Mouse (Mus musculus) adipocyte (in vitro differentiated cells): ENCODE results near the gene 5730455P16Rik.
A peak's percentile ranks its signal among the peaks of the same experiment; 100 is the strongest.
"Not testable (repeated sequence)": the region's sequence is repeated elsewhere in the genome, so short reads cannot be mapped to it uniquely, and the experiment has no call there.

ENCODE experiments used
- DNase-seq: peaks from one replicate; pipeline ENCODE4 v3.0.0-alpha.2; 2016; ENCODE audit warnings: low spot score

5730455P16Rik gene

GRCm38 (mm10) chr11:80377712-80378451 is at the start of gene 5730455P16Rik:
Gene 5730455P16Rik (minus strand): TSS chr11:80378034.
- peak; percentile 81 for DNase-seq

- not testable (repeated sequence) for DNase-seq
These were observed 48.4 kb upstream of the 5730455P16Rik start for GRCm38 (mm10) chr11:80426029-80426813.

GRCm38 (mm10) chr11:80425247-80425778 is 47.5 kb upstream of the 5730455P16Rik start:
- DNase-seq = no peak

- DNase-seq = no peak
These were observed 46.9 kb upstream of the 5730455P16Rik start for GRCm38 (mm10) chr11:80424691-80425090.

- no peak for DNase-seq
These were observed 43.7 kb upstream of the 5730455P16Rik start for GRCm38 (mm10) chr11:80421421-80422047.

- DNase-seq = no peak
These were observed 42.6 kb upstream of the 5730455P16Rik start for GRCm38 (mm10) chr11:80420202-80420984.

GRCm38 (mm10) chr11:80419743-80420142 is 41.9 kb upstream of the 5730455P16Rik start:
- DNase-seq = no peak

- no peak for DNase-seq
These were observed 39.3 kb upstream of the 5730455P16Rik start for GRCm38 (mm10) chr11:80417085-80417484.

- no peak for DNase-seq
These were observed 32.5 kb upstream of the 5730455P16Rik start for GRCm38 (mm10) chr11:80410377-80410776.

GRCm38 (mm10) chr11:80407878-80408277 is 30.0 kb upstream of the 5730455P16Rik start:
- DNase-seq = not testable (repeated sequence)

GRCm38 (mm10) chr11:80396617-80397016 is 18.8 kb upstream of the 5730455P16Rik start:
- DNase-seq = no peak

GRCm38 (mm10) chr11:80395930-80396329 is 18.1 kb upstream of the 5730455P16Rik start:
- no peak for DNase-seq

GRCm38 (mm10) chr11:80391407-80392120 is 13.7 kb upstream of the 5730455P16Rik start:
- no peak for DNase-seq

GRCm38 (mm10) chr11:80389885-80390284 is 12.1 kb upstream of the 5730455P16Rik start:
- no peak for DNase-seq

GRCm38 (mm10) chr11:80386790-80387189 is 9.0 kb upstream of the 5730455P16Rik start:
- DNase-seq = no peak

GRCm38 (mm10) chr11:80385055-80385454 is 7.2 kb upstream of the 5730455P16Rik start:
- no peak for DNase-seq

- DNase-seq = peak; percentile 26
These were observed 6.6 kb upstream of the 5730455P16Rik start for GRCm38 (mm10) chr11:80384461-80384860.

- DNase-seq = peak; percentile 75
These were observed 5.8 kb upstream of the 5730455P16Rik start for GRCm38 (mm10) chr11:80383626-80384046.

GRCm38 (mm10) chr11:80383019-80383625 is 5.3 kb upstream of the 5730455P16Rik start, which contains the start of gene Zfp207:
Gene Zfp207 (plus strand): TSS chr11:80383279.
- DNase-seq = peak; percentile 97

- DNase-seq = peak; percentile 63
These were observed 4.8 kb upstream of the 5730455P16Rik start for GRCm38 (mm10) chr11:80382626-80383018.
